Mouse (Mus musculus) right cerebral cortex, adult 2 months (tissue): ENCODE measurements around the gene Ank3.

Experiments used
- DNase-seq, 2 experiments: peaks; one replicate each; pipeline ENCODE4 v3.0.0; 2021 to 2022; ENCODE audit warnings: low spot score in 2 of 2

Ank3 gene

GRCm38 (mm10) chr10:69716907-69717306 lies 318.3 kb downstream of the Ank3 start:
- no peak for DNase-seq

GRCm38 (mm10) chr10:69719421-69719820 lies 320.8 kb downstream of the Ank3 start:
- no peak for DNase-seq

GRCm38 (mm10) chr10:69719901-69720415 lies 321.4 kb downstream of the Ank3 start:
- no peak for DNase-seq

DNA sequence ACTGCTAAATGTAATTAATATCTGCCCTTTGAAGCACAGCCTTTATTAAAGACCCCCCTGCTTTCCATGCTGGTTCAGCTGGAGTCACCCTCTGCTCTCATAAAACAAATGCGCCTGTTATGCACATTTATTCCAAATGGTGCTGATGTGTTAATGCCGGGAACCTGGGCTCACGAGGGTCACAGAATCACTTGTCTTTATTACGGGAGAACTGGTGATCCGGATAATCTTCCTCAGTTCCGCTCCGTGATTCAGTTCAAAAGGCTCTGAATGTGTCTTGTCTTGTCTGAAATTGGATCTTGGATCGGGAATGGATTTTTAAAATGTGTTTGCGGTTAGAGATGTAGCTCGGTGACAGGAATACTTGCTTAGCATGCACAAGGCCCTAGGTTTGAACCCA lies 321.9 kb downstream of the Ank3 start:
- DNase-seq: no peak

DNA sequence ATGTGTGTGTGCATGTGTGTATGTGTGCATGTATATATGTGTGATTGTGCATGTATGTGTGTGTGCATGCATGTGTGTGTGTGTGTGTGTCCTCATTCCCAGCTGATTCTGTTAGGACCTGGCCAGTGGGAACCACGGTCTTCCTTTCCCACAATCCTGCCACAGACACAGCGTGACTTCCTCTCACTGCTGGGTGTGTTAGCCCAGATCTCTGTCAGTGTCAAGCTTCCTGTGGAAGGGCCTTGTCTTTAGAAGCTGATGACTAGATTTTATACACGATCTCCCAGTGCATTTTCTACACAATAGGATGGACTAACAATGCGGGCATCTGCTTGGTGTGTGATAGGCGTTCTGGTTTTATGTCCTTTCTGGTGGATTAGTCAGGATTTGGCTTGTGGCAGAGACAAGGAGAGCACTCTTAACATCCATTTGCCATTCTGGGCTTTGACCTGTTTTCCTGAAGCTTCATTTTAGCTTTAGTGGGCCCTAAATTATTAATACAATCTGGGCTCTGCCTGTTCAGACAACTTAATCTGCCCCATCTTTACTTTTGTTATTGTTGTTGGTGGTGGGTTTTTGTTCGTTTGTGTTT lies 322.4 kb downstream of the Ank3 start:
- no peak for DNase-seq

DNA sequence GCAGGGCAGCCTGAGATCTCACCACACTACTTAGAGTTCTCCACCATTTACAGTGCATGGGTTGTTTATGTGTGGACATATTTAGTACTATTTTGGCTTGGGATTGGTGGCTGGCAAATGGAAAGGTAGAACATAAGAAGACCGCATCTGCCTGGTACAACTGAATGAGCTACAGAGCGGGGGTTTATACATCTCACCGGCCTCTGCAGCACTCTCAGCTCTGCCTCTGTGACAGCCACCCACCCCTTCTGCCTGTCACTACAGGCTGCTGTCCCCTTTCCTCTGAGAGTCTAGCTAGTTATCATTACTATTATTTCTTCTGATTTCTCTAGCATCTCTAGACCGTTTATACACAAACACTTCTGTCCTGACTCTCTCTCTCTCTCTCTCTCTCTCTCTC lies 325.6 kb downstream of the Ank3 start:
- DNase-seq: no peak

- DNase-seq: no peak
Observed at GRCm38 (mm10) chr10:69725078-69725477, 326.5 kb downstream of the Ank3 start.

- DNase-seq: no peak
Observed at GRCm38 (mm10) chr10:69726265-69726664, 327.7 kb downstream of the Ank3 start.

DNA sequence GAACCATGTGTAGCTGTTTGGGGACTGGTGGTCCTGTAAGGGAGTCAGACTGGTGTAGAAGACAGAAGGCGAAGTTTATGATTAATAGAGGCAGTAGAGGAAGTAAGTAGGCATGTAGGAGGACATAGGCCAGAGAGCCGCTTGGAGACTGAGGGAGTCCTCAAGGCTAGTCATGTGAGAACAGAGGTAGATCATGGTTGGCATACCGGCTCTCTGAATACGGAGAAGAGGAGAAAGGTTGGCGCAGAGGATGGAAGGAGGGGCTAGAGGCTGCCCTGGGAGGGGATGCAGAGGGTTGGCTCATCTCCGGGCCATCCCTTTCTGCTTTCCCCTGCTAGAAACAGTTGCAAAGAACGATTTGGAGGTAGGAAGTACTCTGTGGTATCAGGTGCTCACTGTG lies 328.2 kb downstream of the Ank3 start:
- DNase-seq: no peak

- DNase-seq: no peak
Observed at GRCm38 (mm10) chr10:69728876-69729275, 330.3 kb downstream of the Ank3 start.

GRCm38 (mm10) chr10:69730351-69730871 lies 331.8 kb downstream of the Ank3 start:
- DNase-seq: no peak

- DNase-seq: no peak
Observed at GRCm38 (mm10) chr10:69731341-69731740, 332.8 kb downstream of the Ank3 start.

- no peak for DNase-seq
Observed at GRCm38 (mm10) chr10:69731863-69732262, 333.3 kb downstream of the Ank3 start.

DNA sequence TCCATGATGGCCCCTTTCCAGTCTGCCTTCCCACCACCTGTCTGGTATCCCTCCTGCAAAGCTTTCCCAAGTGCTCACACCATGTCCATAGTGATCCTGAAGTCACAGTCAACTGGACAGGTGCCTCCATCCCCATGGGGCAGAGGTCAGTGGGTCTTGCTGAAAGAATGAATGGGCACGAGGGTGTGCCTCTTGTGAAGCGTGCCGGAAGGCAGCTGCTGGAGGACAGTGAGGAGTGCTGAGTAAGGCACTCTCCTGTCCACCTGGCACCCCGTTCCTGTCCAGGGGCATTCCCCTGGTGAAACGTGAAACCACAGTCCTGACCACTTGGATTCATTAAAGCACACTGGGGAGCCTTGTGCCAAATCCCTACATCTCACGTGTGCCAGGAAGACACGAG lies 337.7 kb downstream of the Ank3 start:
- no peak for DNase-seq

DNA sequence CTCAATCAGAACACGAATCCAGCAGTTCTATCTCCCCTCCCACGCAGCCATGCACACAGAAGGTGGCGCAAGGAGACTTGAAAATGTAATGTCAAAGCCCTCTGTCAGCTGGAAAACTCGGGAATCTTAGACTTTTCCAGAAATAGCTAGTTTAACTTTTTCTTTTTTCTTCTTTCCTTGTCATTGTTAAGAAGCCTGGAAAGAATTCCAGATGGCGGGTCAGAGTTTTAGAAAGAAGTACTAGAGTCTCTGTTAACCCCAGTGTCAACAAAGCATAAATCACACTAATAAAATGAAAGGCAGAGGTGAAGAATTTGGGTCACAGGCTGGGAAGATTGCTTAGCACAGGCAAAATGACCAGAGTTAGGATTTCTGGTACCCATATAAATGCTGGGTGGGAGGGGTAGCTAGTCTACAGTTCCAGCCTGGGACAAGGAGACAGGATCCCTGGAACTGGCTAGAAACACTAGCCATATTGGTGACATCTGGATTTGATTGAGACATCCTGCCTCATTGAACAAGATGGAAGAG lies 340.2 kb downstream of the Ank3 start:
- DNase-seq: no peak

DNA sequence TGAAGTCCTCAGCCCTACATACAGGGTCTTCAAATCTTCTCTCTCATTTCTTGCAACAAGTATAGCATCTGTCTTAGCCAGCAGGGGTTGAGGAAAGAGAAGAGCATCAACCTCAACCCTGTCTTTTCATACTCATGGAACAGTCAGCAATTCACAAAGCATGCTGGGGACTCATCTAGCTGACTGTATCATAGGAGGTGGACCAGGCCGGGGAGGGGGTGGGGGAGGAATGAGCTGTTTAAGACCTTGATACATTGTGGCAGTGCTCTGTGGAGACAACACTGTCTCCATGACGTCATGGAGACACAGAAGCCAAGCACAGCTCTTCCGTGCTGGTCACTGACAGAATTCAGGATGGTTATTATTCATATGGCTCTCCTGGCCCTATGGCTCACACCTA lies 344.0 kb downstream of the Ank3 start:
- no peak for DNase-seq

GRCm38 (mm10) chr10:69744181-69744580 lies 345.6 kb downstream of the Ank3 start:
- DNase-seq: peak; percentile 56 to 59

DNA sequence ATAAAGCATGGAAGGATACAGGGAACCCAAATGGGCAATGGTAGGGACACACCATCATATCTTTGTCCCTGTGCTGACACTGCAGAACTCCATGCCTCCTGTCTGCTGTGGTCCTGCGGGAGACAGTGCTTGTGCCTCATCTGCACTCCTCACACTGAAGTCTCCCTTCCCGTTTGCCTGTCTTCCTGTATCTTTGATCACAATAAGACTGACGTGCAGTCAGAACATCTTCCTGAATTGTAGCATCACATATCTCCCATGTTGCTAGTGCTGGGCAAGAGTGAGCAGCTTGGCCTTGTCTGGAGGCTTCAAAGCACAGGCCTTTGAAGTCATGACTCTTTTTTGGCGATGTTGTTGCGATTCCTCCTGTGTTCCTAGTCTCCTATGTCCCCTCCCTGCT lies 346.3 kb downstream of the Ank3 start:
- DNase-seq: no peak

DNA sequence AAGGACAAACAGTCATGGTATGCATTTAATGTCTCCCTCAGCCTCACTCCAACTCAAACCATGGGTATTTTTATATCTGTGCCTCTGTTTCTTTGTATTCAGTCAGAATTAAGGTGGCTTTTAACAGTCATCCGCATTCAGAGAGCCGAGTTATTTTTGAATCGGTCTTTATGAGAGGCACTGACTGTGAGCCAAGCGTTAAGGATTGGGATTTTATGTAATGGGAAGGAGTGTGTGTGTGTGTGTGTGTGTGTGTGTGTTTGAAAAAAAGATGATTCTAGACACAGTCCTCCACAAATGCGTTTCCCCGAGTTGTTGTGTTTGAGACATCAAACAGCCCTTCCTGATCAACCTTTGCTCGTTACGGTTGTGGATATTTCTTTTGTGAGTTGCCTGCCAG lies 347.7 kb downstream of the Ank3 start:
- no peak for DNase-seq

DNA sequence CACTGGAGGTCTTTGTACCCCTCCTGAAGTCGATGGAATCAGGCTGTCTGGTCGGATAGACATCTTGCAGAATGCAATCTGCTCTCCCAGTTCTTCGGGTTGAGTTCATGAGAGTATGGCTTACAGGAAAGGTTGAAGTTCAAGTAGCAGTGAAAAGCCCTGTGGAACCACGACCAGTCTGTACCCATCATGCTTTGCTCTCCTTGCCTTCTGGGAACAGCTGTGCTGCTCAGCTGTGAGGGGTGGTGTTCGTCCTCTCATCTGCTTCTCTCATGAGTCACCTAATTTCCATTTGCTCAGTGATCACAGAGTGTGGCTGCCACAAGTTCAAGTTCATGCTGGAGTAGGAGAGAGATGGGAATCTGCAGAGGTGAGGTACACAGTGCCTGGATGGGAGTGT lies 348.2 kb downstream of the Ank3 start:
- DNase-seq: no peak

- DNase-seq: no peak
Observed at GRCm38 (mm10) chr10:69751416-69751815, 352.8 kb downstream of the Ank3 start.

GRCm38 (mm10) chr10:69753464-69753863 lies 354.9 kb downstream of the Ank3 start:
- DNase-seq: no peak

DNA sequence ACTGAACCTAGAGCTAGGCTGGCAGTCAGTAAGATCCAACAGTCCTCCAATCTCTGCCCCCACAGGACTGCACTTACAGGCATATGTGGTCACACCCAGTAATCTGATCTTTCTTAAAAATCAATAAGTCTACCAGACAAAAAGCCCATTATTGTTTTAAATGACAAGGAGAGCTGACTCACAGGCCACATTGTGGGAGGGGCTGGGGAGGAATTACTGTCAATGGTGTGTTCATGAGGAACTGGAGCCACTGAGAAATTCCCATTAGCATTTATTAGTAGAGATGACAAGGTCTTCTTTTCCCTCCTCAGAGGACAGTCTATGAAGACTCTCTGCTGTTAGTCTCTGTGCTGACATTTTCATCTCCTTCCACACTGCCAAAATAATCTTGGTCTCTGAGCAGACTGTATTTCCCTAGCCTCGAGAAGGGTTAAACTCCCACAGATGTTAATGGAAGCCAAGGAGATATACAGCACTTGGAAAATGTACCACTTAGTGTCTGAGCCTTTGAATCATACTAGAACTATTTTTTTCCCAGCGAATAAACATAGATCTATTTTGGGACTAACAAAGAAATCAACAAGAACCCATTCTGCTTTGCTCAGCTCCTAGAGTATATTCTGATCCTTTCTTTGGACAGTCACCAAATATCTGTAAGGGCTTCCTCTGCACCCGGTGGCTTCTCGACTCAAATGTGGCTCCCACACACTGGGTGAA lies 358.5 kb downstream of the Ank3 start:
- no peak for DNase-seq
